Mouse (Mus musculus) neutrophil, adult 83 days (primary cell): ENCODE data around the gene Tulp3. TPM values are rescaled to one million over a fixed set of nuclear protein-coding genes. Genes with fewer than 3 reads are reported as not detected.

Experiments used
- total RNA-seq, 2 experiments: library from RNA; stranded (reverse); gene quantifications; one replicate each; pipeline ENCODE4 v1.2.4; 2023

The Tulp3 gene
- total RNA-seq = under 1 TPM; 0.55 TPM

DNA sequence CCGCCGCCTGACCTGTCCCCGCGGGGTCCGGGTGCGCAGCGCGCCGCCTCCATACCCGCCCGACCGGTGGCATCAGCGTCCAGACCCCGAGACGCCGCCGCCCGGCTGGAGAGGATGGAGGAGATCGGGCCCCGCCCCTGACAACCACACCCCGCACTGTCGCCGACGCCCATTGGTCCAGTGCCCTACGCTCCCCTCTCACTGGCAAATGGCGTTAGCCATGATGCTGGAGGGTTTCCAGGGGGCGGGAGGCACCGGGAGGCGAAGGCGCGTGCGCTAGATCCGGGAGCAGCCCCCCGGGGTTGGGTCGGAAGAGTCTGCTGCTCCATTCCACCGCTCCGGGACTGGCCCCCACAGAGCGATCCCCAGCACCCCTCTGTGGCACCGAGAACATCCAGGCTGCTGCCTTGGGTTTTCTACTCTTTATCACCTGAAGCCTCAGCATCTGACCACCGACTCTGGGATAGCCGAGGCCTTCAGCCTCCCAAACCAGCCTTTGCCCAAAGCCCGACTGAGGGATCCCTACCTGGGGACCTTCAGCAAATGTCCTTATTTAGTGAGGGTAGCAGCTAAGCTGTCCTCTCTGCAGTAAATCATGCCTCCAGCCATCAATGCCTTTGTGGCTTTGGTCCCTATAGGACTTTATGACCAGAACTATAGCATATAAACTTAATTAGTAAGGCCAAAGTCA, at the start of gene Tulp3:
Tulp3 (minus strand) TSS at position 126 of the 691 bp plus-strand sequence.

GRCm38 (mm10) chr6:128398996-128399395, 43.3 kb upstream of the Tulp3 start, which contains the start of gene Nrip2:
Gene Nrip2 (plus strand): TSS chr6:128399296.

GRCm38 (mm10) chr6:128375192-128375591, 19.5 kb upstream of the Tulp3 start, which contains the start of the genes Tex52 and Gm44596:
Gene Tex52 (plus strand): TSS chr6:128375456.
Gene Gm44596 (plus strand): TSS chr6:128375503.

DNA sequence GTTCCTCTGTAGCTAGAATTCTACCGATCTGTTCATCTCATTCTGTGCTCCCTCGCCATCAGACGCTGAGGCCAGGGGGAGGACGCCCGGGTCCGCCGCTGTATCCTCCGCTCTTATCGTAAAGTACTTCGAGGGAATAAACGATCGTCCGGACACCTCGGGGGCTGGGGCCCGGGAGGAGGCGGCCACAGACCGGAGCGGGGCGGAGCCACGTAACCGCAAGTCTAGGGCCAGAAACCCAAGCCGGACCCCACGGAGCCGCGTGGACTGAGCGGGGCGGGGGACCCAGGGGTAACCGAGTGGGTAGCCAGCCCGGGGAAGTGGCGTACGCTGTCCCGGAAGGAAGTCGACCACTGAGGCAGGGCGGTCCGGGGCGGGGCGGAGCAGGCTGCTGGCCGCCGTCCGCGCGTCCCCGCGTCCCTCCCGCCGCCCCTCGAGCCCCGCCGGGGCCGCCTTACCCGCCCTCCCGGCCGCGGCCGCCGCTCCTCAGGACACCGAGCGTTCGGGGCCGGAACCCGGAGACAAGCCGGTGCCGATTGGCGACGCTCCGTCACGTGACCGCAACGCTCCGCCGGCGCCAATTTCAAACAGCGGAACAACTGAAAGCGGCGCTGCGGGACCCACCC, 6.8 kb upstream of the Tulp3 start, which contains the start of the genes Rhno1 and Foxm1:
Rhno1 (minus strand) TSS at position 531 of the 626 bp plus-strand sequence.
Foxm1 (plus strand) TSS at position 587 of the 626 bp plus-strand sequence.

GRCm38 (mm10) chr6:128300134-128301001, 55.3 kb downstream of the Tulp3 start, which contains the start of gene Tead4:
Gene Tead4 (minus strand): TSS chr6:128300823.

Other genes starting within 250 kb of the Tulp3 start
- gene Tspan9, start 212.3 kb downstream of the Tulp3 start, total RNA-seq = under 1 TPM; 0.71 to 0.90 TPM
- gene Tead4, start 55.0 kb downstream of the Tulp3 start, total RNA-seq = under 1 TPM; 0.15 to 0.18 TPM
- gene Rhno1, start 7.1 kb upstream of the Tulp3 start, total RNA-seq = 10 to 100 TPM; 38.0 to 38.3 TPM
- 10 to 100 TPM; 57.6 to 59.5 TPM for gene Foxm1, start 7.1 kb upstream of the Tulp3 start, total RNA-seq
- gene Tex52, start 19.6 kb upstream of the Tulp3 start, total RNA-seq = under 1 TPM in 1 of 2 experiments, not detected in 1; 0.29 TPM
- gene Gm44596, start 19.7 kb upstream of the Tulp3 start, total RNA-seq = not detected
- not detected for gene Nrip2, start 43.4 kb upstream of the Tulp3 start, total RNA-seq
- gene Itfg2, start 69.1 kb upstream of the Tulp3 start, total RNA-seq = 10 to 100 TPM; 11.0 to 14.1 TPM
- gene Fkbp4, start 82.8 kb upstream of the Tulp3 start, total RNA-seq = 10 to 100 TPM; 44.7 to 53.1 TPM
- not detected for gene Pzp, start 170.9 kb upstream of the Tulp3 start, total RNA-seq
- gene A2ml1, start 225.8 kb upstream of the Tulp3 start, total RNA-seq = not detected